Mouse (Mus musculus) C2C12 (cell line): ENCODE data around the gene Arhgap24.

ENCODE experiments used
- CTCF ChIP-seq: IDR thresholded peaks from one replicate; pipeline ENCODE4 v1.5.1; 2011; ENCODE audit not compliant: control insufficient read depth, insufficient read depth, insufficient read length
- FOSL1 ChIP-seq: IDR thresholded peaks from one replicate; pipeline ENCODE4 v1.8.0; 2011; ENCODE audit warnings: mild to moderate bottlenecking, low read length; ENCODE audit not compliant: poor library complexity, insufficient read depth, severe bottlenecking
- MAX ChIP-seq: IDR thresholded peaks from one replicate; pipeline ENCODE4 v1.6.1; 2011; ENCODE audit warnings: mild to moderate bottlenecking, control low read depth
- MYOG ChIP-seq: IDR thresholded peaks from one replicate; pipeline ENCODE4 v1.6.1; 2011; ENCODE audit not compliant: control insufficient read depth, insufficient read length; ENCODE audit errors: extremely low read depth
- USF1 ChIP-seq: IDR thresholded peaks from one replicate; pipeline ENCODE4 v1.6.1; 2011; ENCODE audit warnings: low read depth, mild to moderate bottlenecking, control low read depth, moderate library complexity

DNA sequence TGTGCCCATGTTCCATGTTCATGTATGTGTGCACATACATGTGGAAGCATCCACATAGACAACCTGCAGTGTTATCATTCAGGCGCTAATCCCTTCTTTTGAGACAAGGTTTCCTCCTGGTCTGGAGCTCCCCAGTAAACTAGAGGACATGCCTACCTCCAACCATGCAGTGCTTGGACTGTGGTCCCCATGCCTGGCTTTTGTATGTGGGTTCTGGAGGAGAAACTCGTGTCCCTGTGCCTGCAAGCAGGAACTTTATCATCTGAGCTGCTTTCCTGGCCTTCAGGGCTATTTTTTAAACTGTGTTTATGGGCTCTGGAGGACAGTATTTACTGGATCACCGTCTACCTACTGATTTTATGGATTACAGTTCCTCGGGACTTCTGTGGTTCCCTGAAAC lies 262.9 kb downstream of the Arhgap24 start:
- no peak for TF ChIP-seq CTCF
- TF ChIP-seq USF1, result no peak
- TF ChIP-seq FOSL1, result no peak
- TF ChIP-seq MAX, result no peak
- no peak for TF ChIP-seq MYOG
